Mouse (Mus musculus) bone marrow, adult 2 months (tissue): ENCODE measurements around the gene Mmp24.

Experiments
- CTCF ChIP-seq: fragments of 200-500 bp; IDR thresholded peaks from 2 replicates; pipeline ENCODE4 v1.5.1; 2011; ENCODE audit warnings: low read length, control low read depth; ENCODE audit not compliant: control insufficient read depth, insufficient read depth
- POLR2A ChIP-seq: fragments of 200-500 bp; IDR thresholded peaks from 2 replicates; pipeline ENCODE4 v1.6.1; 2011; ENCODE audit warnings: low read depth, mild to moderate bottlenecking, control low read depth, low read length, borderline replicate concordance; ENCODE audit not compliant: control insufficient read depth

GRCm38 (mm10) chr2:155727764-155728395 is 47.3 kb upstream of the Mmp24 start:
- TF ChIP-seq CTCF, result no peak
- no peak for TF ChIP-seq POLR2A
